Comparison of ENCODE assay signal across 13 mouse cellular contexts in genomic region chr5:17924085-17924518, GRCm38 (mm10). TPM values are rescaled to one million over a fixed set of nuclear protein-coding genes. Genes with fewer than 3 reads are reported as not detected.
DNase-seq lines count a peak whose midpoint lies in the region; ATAC-seq lines count a peak whose summit lies in the region.
"Had no signal": no experiment of that assay in that cellular context is flagged by ENCODE, and none has a peak within 500 bp of the region (broad histone marks: within the 10 kb centered on the region; RNA-seq: fewer than 3 reads in every experiment).

No protein-coding gene starts in this region.

- H3K4me2 ChIP-seq in midbrain, embryonic 13.5 days (replicated peaks), result no peak overlapping the region
- H3K4me2 ChIP-seq: embryonic facial prominence, embryonic 15.5 days; liver, embryonic 15.5 days had no signal

- intact Hi-C loops in heart, postnatal 36 days (cut with DNase I), result loop anchor here (2.0 kb wide), 1 partner anchor 67 kb away; no protein-coding TSS in a partner anchor

- 72% methylated on average over 2 of the region's 2 CpGs for WGBS in midbrain, embryonic 13.5 days

- H3K9me3 ChIP-seq in midbrain, embryonic 13.5 days, result no peaks in the 10 kb centered on the region
- H3K9me3 ChIP-seq: embryonic facial prominence, embryonic 15.5 days; liver, embryonic 15.5 days had no signal

- no peak for ATAC-seq in midbrain, embryonic 13.5 days
- ATAC-seq: CD4-positive, CD25-positive, alpha-beta regulatory T cell, adult 4 months had no signal

- H3K9ac ChIP-seq in midbrain, embryonic 13.5 days (replicated peaks), result no peak overlapping the region
- H3K9ac ChIP-seq: embryonic facial prominence, embryonic 15.5 days; liver, embryonic 15.5 days had no signal

- no peak overlapping the region for H3K4me3 ChIP-seq in brown adipose tissue, adult 24 weeks (ENCODE audit: insufficient read depth, low read depth, low read length)
- no peak overlapping the region for H3K4me3 ChIP-seq in midbrain, embryonic 13.5 days (replicated peaks)
- H3K4me3 ChIP-seq: embryonic facial prominence, embryonic 15.5 days; liver, embryonic 15.5 days had no signal

- H3K36me3 ChIP-seq in midbrain, embryonic 13.5 days, result no peaks in the 10 kb centered on the region
- H3K36me3 ChIP-seq: embryonic facial prominence, embryonic 15.5 days; liver, embryonic 15.5 days had no signal

- peak overlapping the region; percentile 99 for H3K27ac ChIP-seq in brown adipose tissue, adult 24 weeks (replicated peaks; ENCODE audit: low read depth, low read length)
- H3K27ac ChIP-seq in midbrain, embryonic 13.5 days, result no peak overlapping the region
- H3K27ac ChIP-seq: embryonic facial prominence, embryonic 15.5 days; liver, embryonic 15.5 days had no signal

- no peaks in the 10 kb centered on the region for H3K27me3 ChIP-seq in midbrain, embryonic 13.5 days
- H3K27me3 ChIP-seq: embryonic facial prominence, embryonic 15.5 days; liver, embryonic 15.5 days had no signal

- peaks cover 22% of the 10 kb centered on the region for H3K4me1 ChIP-seq in brown adipose tissue, adult 24 weeks (ENCODE audit: control insufficient read depth, insufficient read depth, insufficient read length, low read length)
- no peaks in the 10 kb centered on the region for H3K4me1 ChIP-seq in midbrain, embryonic 13.5 days (replicated peaks)
- H3K4me1 ChIP-seq: embryonic facial prominence, embryonic 15.5 days; liver, embryonic 15.5 days had no signal

- peak; percentile 97 for DNase-seq in heart, adult 11 months
- DNase-seq in heart, postnatal 36 days, result no peak
- peak; percentile 86 for DNase-seq in kidney, adult 9 months
- DNase-seq in lung, postnatal 14 days, result peak; percentile 47
- DNase-seq in layer of hippocampus, adult 9-10 months (ENCODE audit: low spot score), result no peak
- no peak for DNase-seq in cerebellum, postnatal 14 days
- DNase-seq: thymus, adult 18-20 months had no signal

RNA-seq across cellular contexts. Expression of gene Cd36, which starts 35.5 kb away (rescaled TPM):
- total RNA-seq in heart, postnatal 36 days (2021), result 1,000 to 10,000 TPM; 1,925 to 2,084 TPM
- 1,463 and 1,631 TPM in 2 replicates for polyA plus RNA-seq in brown adipose tissue, adult 24 weeks (2012; ENCODE audit: insufficient read depth, insufficient read length, missing spikeins)
- 1.6 and 5.0 TPM in 2 replicates for polyA plus RNA-seq in midbrain, embryonic 13.5 days (2015; fragmentation: Nextera tagmentation; extraction: Ambion mirVana)

RNA-seq across cellular contexts. Expression of gene Gnat3, which starts 38.2 kb away (rescaled TPM):
- total RNA-seq in heart, postnatal 36 days (2021), result under 1 TPM; 0.58 to 0.95 TPM
- polyA plus RNA-seq in brown adipose tissue, adult 24 weeks (2012; ENCODE audit: insufficient read depth, insufficient read length, missing spikeins), result 0.75 TPM in 1 of 2 replicates, not detected in the other
- polyA plus RNA-seq in midbrain, embryonic 13.5 days (2015; fragmentation: Nextera tagmentation; extraction: Ambion mirVana), result not detected in 2 replicates
- total RNA-seq: layer of hippocampus, adult 18-20 months had no signal
- polyA plus RNA-seq: CD4-positive, CD25-positive, alpha-beta regulatory T cell, adult 4 months; embryonic facial prominence, embryonic 15.5 days; liver, embryonic 15.5 days had no signal

Comparison
In these comparisons a context has a peak if more than half of its experiments do, and no peak if none do; other contexts are left out.
1. DNase-seq: peak in heart, adult 11 months (single experiment), kidney, adult 9 months (single experiment) and lung, postnatal 14 days (single experiment); none in heart, postnatal 36 days (0 of 2), layer of hippocampus, adult 9-10 months (single experiment) and cerebellum, postnatal 14 days (0 of 2).
2. RNA of gene Cd36, which starts 35.5 kb away (polyA plus RNA-seq): 1,463 to 1,631 TPM in brown adipose tissue, adult 24 weeks; 1.6 to 5.0 TPM in midbrain, embryonic 13.5 days; every median in the first group is over 100 times any median in the second.